Mouse (Mus musculus) embryonic fibroblast, embryonic 13.5 days (primary cell): ENCODE data around the gene Meltf. TPM values are rescaled to one million over a fixed set of nuclear protein-coding genes. Genes with fewer than 3 reads are reported as not detected.

ENCODE experiments used
- H3K27ac ChIP-seq: 2 replicates; pipeline ENCODE4 v1.5.1; 2012; ENCODE audit warnings: low read length, control low read depth, inconsistent platforms; ENCODE audit not compliant: insufficient read depth
- H3K4me1 ChIP-seq: 2 replicates; pipeline ENCODE4 v1.6.1; 2011; ENCODE audit warnings: low read length; ENCODE audit not compliant: control insufficient read depth, insufficient read depth
- H3K4me3 ChIP-seq: 2 replicates; pipeline ENCODE4 v1.5.1; 2011; ENCODE audit warnings: mild to moderate bottlenecking, control low read depth, low read length; ENCODE audit not compliant: insufficient read depth
- CTCF ChIP-seq: IDR thresholded peaks from 2 replicates; pipeline ENCODE4 v1.5.1; 2011; ENCODE audit warnings: mild to moderate bottlenecking, control low read depth, low read length, moderate library complexity, borderline replicate concordance; ENCODE audit not compliant: insufficient read depth
- POLR2A ChIP-seq: IDR thresholded peaks from 2 replicates; pipeline ENCODE4 v1.6.1; 2011; ENCODE audit warnings: low read depth, mild to moderate bottlenecking, control low read depth, low read length, moderate library complexity
- polyA plus RNA-seq: library from polyadenylated mRNA; stranded (reverse); fragments of >200 nt; gene quantifications from 2 replicates; pipeline ENCODE4 v1.2.4, GENCODE M21; 2011; ENCODE audit warnings: low read depth; ENCODE audit not compliant: missing spikeins, insufficient read length

The Meltf gene
- polyA plus RNA-seq, 1 experiment: not detected

GRCm38 (mm10) chr16:31890907-31891306 is 12.3 kb downstream of the Meltf start:
- TF ChIP-seq CTCF (no peak), POLR2A (no peak)
- Histone ChIP-seq H3K4me1 (no peaks in the 10 kb centered on the region), H3K4me3 (no peak overlapping the region), H3K27ac (no peak overlapping the region)

DNA sequence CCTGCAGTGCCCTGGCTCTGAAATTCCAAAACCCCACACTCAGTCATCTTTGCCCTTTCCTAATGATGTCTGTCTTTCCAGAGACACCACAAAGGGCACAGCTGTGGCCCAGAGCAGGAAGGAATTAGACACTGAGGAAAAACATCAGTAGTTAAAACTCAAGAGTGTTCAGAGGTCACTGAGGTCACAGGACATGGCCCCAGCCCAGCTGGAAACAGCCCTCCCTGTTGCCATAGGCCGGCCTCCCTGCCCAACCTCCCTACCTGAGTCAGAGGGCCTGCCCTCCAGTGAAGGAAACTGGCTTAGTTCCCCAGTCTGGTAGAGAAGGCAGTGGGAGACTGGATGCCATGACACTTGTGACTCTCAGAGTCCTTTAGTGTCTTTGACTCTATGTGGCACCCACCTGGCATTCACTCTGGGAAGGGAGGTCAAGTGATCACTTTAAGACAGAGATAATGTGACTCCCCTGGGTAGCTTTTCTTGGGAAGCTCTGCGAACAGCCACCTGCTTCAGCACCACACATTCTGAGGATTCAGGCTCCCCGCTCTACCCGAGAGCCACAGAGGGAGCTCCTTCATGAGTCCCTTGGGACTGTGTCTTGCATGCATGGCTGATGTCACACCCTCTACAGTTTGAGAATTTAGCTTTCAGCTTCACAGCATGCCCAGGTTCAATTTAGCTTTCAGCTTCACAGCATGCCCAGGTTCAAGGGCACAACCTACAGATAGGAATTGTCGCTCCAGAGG is 15.0 kb downstream of the Meltf start:
- no peaks in the 10 kb centered on the region for H3K4me1 ChIP-seq

GRCm38 (mm10) chr16:31896971-31897774 is 18.6 kb downstream of the Meltf start:
- Histone ChIP-seq H3K27ac (no peak overlapping the region), H3K4me3 (no peak overlapping the region), H3K4me1 (no peaks in the 10 kb centered on the region)
- no peak for TF ChIP-seq CTCF
- TF ChIP-seq POLR2A: no peak

More for the DNA sequence above, 15.0 kb downstream of the Meltf start:
- Histone ChIP-seq H3K27ac (no peak overlapping the region), H3K4me3 (no peak overlapping the region)
- no peak for TF ChIP-seq POLR2A
- no peak for TF ChIP-seq CTCF

DNA sequence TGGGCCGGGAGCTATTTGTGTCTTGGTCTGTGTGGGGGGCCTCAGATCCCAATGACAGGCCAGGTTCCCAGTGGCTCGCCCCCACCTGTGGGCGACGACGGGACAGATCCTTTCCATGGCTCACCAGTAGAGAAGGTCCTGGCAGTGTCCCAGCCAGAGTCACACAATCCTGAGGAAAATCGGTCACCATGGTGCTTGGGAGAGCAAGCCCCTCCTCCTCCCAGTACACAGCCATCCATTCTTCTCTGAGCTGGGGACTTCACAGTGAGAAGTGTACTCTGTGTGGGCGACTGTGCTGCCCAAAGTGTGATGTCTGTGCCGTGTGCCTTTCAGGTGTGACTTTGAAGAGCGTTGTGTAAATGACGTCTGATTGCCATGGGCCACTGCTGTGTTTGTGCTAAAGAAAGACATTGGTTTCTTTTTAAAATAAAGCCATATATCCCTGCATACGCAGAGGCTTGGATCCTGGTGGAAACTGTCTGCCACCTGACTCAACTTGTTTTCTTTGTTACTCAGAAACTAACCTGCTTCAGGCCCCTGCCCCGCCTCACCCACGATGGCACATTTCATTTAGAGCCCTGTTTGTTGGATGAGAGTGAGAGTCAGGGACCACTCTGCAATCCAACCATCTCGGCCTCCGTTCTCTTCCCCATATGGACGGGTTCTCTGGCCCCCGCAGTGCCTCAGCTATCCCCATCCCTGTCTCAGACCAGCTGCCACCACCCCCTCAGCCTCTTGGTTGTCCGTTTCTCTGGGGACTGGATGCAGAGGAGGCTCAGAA is 20.1 kb downstream of the Meltf start:
- no peak overlapping the region for H3K4me3 ChIP-seq
- no peaks in the 10 kb centered on the region for H3K4me1 ChIP-seq
- no peak overlapping the region for H3K27ac ChIP-seq
- TF ChIP-seq CTCF (no peak), POLR2A (no peak)

- Histone ChIP-seq H3K27ac (no peak overlapping the region), H3K4me1 (no peaks in the 10 kb centered on the region), H3K4me3 (no peak overlapping the region)
- TF ChIP-seq CTCF: no peak
- no peak for TF ChIP-seq POLR2A
These were observed 23.3 kb downstream of the Meltf start for GRCm38 (mm10) chr16:31901886-31902285.

GRCm38 (mm10) chr16:31903239-31903638 is 24.6 kb downstream of the Meltf start:
- Histone ChIP-seq H3K4me1 (no peaks in the 10 kb centered on the region), H3K27ac (no peak overlapping the region), H3K4me3 (no peak overlapping the region)
- no peak for TF ChIP-seq CTCF
- TF ChIP-seq POLR2A: no peak

- Histone ChIP-seq H3K27ac (no peak overlapping the region), H3K4me3 (no peak overlapping the region), H3K4me1 (no peaks in the 10 kb centered on the region)
- TF ChIP-seq CTCF (0 out of 2 replicates have a peak, but pooled peaks have one; percentile 3), POLR2A (no peak)
These were observed 26.7 kb downstream of the Meltf start for GRCm38 (mm10) chr16:31905331-31905730.

DNA sequence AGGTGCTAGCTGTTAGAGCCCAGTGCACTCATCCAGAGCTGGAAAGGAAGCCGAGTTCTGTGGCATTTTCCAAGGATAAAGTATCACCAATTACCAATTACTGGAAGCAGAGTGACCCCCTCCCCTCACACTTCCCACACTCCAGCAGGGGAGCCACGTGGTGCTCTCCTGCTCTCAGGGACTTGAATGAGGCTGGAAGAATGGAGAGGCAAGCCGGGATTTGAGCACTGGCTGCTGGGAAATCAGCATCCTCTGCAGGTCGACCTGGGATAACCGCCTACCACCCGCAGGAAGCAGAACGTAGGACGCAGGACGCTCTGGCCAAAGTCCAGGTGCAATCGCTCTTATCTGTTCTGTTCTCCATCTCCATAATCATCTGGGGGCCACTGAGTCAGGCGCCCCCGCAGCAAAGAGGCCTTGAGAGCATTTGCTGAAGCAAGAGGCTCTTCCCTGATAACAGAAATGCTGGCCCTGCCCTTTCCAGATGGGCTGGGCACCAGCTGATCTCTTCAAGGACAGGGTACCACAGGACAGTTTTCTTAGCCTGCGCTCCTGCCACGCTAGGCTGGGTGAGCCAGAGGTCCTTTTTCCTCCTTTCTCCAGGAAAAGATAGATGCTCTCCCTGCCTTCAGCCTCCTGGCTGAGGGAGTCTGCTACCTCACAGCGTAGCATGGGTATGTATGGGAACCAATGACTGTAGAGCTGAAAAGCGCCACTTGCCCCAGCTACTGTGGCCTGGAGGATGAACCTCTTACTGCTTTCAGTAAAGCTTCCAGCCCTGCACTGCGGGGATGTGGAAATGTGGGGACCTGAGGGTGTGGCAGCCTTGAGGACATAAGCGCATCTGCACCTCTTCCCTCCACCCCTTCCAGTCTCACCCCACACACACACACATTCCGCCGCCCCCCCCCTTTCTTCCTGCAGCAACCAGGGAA is 27.5 kb downstream of the Meltf start:
- no peak overlapping the region for H3K27ac ChIP-seq
- no peak for TF ChIP-seq POLR2A
- TF ChIP-seq CTCF: no peak
- no peak overlapping the region; the same call in 1 of the 2 replicates for H3K4me3 ChIP-seq
- no peaks in the 10 kb centered on the region for H3K4me1 ChIP-seq

DNA sequence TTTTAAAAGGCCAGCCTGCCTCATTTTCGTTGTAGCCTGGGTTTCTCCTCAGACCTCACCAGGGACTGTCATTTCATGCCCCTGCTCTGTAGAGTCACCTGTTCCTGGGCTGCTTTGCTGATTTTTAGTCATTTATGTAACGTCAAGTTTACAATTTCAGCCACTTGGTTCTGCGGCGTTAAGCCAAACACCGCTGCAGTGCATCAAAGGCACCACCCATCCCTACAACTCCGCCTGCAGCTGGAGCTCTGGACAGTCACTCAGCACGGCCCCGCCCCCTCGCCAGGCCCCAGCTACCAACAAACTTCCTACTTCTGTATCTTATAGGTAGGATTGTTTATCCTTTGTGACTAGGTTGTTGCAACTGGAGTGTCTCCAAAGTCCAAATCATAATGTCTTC is 28.3 kb downstream of the Meltf start:
- H3K4me1 ChIP-seq: no peaks in the 10 kb centered on the region
- H3K4me3 ChIP-seq: peak overlapping the region; percentile 35
- H3K27ac ChIP-seq: no peak overlapping the region
- TF ChIP-seq CTCF: no peak
- no peak for TF ChIP-seq POLR2A
